Mouse (Mus musculus) spleen, postnatal 4 days (tissue): Measurements from ENCODE around the gene Mug1.
"Not testable (repeated sequence)": the region's sequence is repeated elsewhere in the genome, so short reads cannot be mapped to it uniquely, and the experiment has no call there.

Source experiments
- DNase-seq, 2 experiments: peaks; one replicate each; pipeline ENCODE4 v3.0.0; 2022; ENCODE audit warnings: low spot score in 2 of 2

The Mug1 gene

GRCm38 (mm10) chr6:121838271-121838670 lies at the start of gene Mug1:
Gene Mug1 (plus strand): TSS chr6:121838541.
- DNase-seq, result not testable (repeated sequence)

GRCm38 (mm10) chr6:121828034-121828433 lies 10.3 kb upstream of the Mug1 start:
- DNase-seq, result no peak

- no peak for DNase-seq
Measured at GRCm38 (mm10) chr6:121836361-121836760, 2.0 kb upstream of the Mug1 start.

GRCm38 (mm10) chr6:121848378-121848777 lies 10.0 kb downstream of the Mug1 start:
- DNase-seq, result no peak
